Mouse (Mus musculus) thymus, postnatal 36 days (tissue): Measurements from ENCODE around the gene 4933406M09Rik.

Experiments
- DNase-seq, 2 experiments: peaks; one replicate each; pipeline ENCODE4 v3.0.0; 2022; ENCODE audit warnings: mixed read lengths in 2 of 2

Gene 4933406M09Rik

GRCm38 (mm10) chr1:134385666-134386065 lies at the start of gene 4933406M09Rik:
Gene 4933406M09Rik (plus strand): TSS chr1:134385940.
- no peak for DNase-seq

GRCm38 (mm10) chr1:134336958-134337710 lies 48.6 kb upstream of the 4933406M09Rik start:
- DNase-seq = no peak

- DNase-seq = no peak
Observed at GRCm38 (mm10) chr1:134339162-134339561, 46.6 kb upstream of the 4933406M09Rik start.

- DNase-seq = no peak
Observed at GRCm38 (mm10) chr1:134339757-134340619, 45.8 kb upstream of the 4933406M09Rik start.

GRCm38 (mm10) chr1:134341641-134342277 lies 44.0 kb upstream of the 4933406M09Rik start:
- no peak for DNase-seq

GRCm38 (mm10) chr1:134342278-134342664 lies 43.5 kb upstream of the 4933406M09Rik start:
- DNase-seq = no peak

- DNase-seq = no peak
Observed at GRCm38 (mm10) chr1:134342781-134343310, 42.9 kb upstream of the 4933406M09Rik start.

- no peak for DNase-seq
Observed at GRCm38 (mm10) chr1:134343567-134343966, 42.2 kb upstream of the 4933406M09Rik start.

GRCm38 (mm10) chr1:134344005-134344950 lies 41.5 kb upstream of the 4933406M09Rik start:
- peak; percentile 62 to 74 for DNase-seq

- no peak for DNase-seq
Observed at GRCm38 (mm10) chr1:134345075-134345474, 40.7 kb upstream of the 4933406M09Rik start.

GRCm38 (mm10) chr1:134347791-134348190 lies 37.9 kb upstream of the 4933406M09Rik start:
- no peak for DNase-seq

GRCm38 (mm10) chr1:134353326-134353725 lies 32.4 kb upstream of the 4933406M09Rik start:
- no peak for DNase-seq

- DNase-seq = no peak
Observed at GRCm38 (mm10) chr1:134357461-134357860, 28.3 kb upstream of the 4933406M09Rik start.

- DNase-seq = no peak
Observed at GRCm38 (mm10) chr1:134360656-134361055, 25.1 kb upstream of the 4933406M09Rik start.

GRCm38 (mm10) chr1:134361195-134361856 lies 24.4 kb upstream of the 4933406M09Rik start:
- no peak for DNase-seq

- DNase-seq = peak; percentile 94 to 96
Observed at GRCm38 (mm10) chr1:134361857-134362212, 23.9 kb upstream of the 4933406M09Rik start, which contains the start of gene Tmem183a. Gene Tmem183a (minus strand): TSS chr1:134361979.

GRCm38 (mm10) chr1:134363194-134363593 lies 22.5 kb upstream of the 4933406M09Rik start:
- DNase-seq = no peak

GRCm38 (mm10) chr1:134365491-134365890 lies 20.2 kb upstream of the 4933406M09Rik start:
- DNase-seq = no peak

GRCm38 (mm10) chr1:134368777-134369337 lies 16.9 kb upstream of the 4933406M09Rik start:
- DNase-seq = peak; percentile 31 to 50

- no peak for DNase-seq
Observed at GRCm38 (mm10) chr1:134374124-134374523, 11.6 kb upstream of the 4933406M09Rik start.

- DNase-seq = no peak
Observed at GRCm38 (mm10) chr1:134381051-134381450, 4.7 kb upstream of the 4933406M09Rik start.
